Mouse (Mus musculus): Measurements from ENCODE around the gene Crk.

The Crk gene

DNA sequence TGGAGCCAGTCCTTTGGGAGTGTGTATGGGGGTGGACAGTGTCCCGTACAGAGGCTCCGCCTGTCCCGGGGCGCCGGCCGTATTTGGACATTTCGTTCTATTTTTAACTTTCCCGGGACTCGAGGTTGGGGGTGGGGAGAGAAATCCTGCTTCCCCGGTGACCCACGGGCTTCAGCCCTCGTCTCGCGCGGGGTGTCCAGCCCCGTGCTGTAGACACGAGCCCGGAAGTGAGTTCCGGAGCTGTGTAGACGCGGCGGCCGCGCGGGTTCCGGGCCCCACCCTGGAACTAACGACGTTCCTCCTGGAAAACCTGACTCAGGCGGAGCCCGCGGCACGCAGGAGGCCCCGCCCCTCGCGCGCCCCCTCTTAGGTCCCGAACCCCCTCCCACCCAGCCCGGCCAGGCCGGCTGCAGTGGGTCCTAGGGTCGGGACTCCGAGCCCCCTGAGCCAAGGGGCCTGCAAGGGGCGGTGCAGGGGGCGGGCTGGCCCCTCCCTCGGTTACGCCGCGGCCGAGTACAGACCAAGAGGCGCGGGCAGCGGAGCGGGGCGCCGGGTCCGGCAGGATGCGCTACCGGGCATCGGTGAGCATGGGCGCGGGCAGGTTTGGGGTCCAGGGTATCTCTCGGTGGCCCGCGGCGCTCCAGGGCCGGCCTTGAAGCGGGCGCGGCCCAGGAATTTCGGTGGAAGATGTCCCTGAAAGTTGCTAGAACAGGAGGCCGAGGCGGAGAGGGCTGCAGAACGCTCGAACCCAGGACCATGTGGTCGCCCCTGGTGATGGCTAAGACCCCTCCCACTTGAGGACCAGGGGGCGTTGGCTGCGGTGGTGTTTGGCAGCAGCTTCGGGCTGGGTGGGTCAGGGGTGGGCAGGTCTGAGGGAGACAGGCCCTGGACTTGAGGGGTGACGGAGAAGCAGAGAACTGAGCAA is 23.2 kb upstream of the Crk start:
- peak; percentile 66 for DNase-seq

GRCm38 (mm10) chr11:75656621-75657590 is 22.2 kb upstream of the Crk start:
- no peak for DNase-seq

DNA sequence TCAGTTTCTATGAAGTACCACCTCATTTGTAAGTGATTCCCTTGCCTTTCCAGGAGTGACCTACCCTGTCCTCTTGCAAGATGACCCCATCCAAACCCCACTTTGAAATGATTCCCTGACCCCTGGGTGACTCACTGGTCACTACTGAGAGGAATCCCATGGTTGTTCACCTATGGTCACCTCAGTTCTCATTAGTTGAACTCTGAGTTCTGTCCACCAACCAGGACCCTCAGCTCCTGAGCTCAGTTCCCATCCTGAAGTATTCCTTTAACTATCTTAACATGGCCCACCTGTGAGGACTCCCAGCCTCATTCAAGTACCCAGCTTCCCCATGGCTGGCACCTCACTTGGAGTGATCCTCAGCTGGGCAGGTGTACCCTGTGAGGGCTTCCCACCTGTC is 21.2 kb upstream of the Crk start:
- DNase-seq: no peak

DNA sequence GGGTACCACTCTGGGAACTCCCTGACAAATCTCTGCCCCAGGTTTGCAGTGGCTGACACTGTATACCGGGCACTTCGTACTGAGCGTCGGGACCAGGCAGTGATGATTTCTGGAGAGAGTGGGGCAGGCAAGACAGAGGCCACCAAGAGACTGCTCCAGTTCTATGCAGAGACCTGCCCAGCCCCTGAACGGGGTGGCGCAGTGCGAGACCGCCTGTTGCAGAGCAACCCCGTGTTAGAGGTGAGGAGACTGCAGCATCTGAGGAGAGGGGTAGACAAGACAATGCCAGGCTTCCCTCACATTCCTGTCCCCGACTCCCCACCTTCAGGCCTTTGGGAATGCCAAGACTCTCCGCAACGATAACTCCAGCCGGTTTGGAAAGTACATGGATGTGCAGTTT is 20.7 kb upstream of the Crk start:
- no peak for DNase-seq

DNA sequence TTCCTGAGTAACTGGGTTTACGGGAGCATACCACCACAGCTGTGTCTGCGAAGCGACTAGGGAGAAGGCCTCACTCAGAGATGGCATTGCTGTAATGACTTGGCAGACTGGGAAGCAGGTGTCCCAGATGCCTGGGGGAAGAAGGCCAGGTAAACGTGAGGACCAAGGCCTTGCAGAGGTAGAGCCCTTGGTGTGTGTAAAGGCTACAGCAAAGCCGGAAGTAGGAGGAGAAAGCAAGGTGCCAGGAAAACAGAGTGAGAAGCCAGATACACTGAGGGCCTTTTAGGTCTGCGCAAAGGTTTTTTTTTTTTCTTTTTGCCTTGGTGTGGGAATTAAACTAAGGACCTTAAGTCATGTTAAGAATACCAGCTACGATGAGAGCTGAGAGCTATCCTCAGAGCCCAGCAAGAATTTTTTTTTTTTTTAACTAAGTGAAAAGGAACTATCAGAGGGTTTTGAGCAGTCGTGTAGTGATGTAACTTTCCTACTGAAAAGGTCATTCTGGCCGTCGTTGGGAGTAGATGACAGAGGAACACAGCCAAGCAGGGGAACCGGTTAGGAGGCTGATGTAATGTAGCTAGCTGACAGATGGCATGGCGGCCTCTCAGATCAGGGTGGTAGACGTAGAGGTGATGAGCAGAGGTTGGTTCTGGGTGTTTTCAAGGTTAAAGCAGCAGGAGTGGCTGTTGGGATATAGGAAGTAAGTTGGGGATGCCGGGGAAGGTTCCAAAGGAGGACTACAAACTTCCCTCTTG is 19.9 kb upstream of the Crk start:
- no peak for DNase-seq

GRCm38 (mm10) chr11:75660081-75660590 is 18.9 kb upstream of the Crk start:
- DNase-seq: no peak

- DNase-seq: no peak
These were observed 17.9 kb upstream of the Crk start for GRCm38 (mm10) chr11:75660941-75661800.

DNA sequence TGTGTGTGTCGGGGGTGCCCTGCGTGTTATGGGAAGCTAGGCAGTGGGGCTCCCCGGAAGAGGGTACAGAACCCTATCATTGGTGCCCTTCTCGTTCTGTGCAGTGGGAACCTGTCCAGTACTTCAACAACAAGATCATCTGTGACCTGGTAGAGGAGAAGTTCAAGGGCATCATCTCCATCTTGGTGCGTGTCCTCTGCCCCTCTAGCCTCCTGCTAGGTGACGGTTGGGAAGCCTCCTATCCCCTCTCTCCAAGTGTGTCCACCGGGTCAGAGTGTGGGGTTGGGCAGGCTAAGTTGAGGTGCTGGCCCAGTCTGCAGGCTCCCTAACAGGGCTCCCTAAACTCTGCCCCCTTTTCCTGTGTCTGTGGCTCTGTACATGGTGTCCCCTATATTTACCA is 16.9 kb upstream of the Crk start:
- no peak for DNase-seq

- no peak for DNase-seq
These were observed 12.8 kb upstream of the Crk start for GRCm38 (mm10) chr11:75666296-75666695.

DNA sequence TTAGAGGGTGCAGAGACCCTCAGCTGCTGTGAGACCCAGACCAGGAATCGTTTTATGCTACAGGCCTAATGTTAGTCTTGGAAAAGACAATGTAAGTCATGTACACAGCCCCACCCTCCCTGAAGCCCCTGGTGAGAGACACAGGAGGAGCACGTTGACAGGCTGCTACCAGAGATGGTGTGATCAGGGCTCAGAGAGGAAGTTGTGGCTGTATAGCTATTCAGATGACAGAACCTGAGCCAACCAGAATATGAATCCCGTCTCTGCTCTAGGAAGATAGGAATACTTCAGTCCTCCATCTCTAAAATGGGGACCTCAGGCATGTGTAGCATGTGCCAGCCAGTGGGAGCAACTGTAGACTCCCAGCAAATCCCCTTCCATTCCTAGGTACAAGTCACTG is 10.4 kb upstream of the Crk start:
- DNase-seq: no peak

DNA sequence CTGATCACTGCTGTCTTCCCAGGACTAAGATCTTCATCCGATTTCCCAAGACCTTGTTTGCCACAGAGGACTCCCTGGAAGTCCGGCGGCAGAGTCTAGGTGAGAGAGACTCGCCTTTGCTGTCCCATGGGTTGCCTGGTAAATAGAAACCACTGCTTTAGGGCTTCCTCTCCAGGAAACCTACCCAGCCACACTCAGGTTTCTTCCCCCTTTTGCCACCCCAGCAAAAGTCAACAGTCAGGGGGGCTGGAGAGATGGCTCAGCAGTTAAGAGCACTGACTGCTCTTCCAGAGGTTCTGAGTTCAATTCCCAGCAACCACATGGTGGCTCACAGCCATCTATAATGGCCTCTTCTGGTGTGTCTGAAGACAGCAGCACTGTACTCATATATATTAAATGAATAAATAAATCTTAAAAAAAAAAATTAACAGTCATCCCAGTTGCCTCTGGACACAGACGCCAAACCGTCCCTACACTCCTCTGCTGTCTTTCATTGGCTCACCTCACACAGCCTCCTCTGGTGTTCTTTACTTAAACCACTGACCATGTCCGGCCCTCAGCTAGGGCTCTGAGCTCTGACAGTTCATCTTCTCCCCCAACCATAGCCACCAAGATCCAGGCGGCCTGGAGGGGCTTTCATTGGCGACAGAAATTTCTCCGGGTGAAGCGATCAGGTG is 9.7 kb upstream of the Crk start:
- DNase-seq: no peak

GRCm38 (mm10) chr11:75669853-75670200 is 9.2 kb upstream of the Crk start:
- no peak for DNase-seq

DNA sequence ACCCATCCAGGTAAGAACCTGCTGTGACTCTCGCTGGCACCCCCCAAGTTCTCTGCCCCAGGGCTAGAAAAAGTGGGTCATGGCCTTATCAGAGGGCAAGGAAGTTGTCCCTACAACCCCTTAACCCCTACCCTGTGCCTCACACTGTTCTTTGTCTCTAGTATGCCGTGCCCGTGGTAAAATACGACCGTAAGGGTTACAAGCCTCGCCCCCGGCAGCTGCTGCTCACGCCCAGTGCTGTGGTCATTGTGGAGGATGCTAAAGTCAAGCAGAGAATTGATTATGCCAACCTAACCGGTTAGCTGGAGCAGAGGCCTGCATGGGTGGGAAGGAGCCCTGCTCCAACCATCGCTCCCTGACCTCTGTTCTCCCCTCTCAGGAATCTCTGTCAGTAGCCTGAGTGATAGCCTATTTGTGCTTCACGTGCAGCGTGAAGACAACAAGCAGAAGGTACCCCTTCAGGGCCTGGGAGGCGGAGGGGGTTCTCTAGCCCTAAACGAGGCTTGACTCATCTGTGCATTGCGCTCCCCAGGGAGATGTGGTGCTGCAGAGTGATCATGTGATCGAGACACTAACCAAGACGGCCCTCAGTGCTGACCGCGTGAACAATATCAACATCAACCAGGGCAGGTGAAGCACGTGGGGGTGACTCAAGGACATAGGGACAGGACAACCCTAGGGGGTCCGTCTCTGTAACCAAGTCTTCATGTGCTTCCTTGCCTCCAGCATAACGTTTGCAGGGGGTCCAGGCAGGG is 7.5 kb upstream of the Crk start:
- DNase-seq: no peak

GRCm38 (mm10) chr11:75673411-75673810 is 5.6 kb upstream of the Crk start:
- no peak for DNase-seq

DNA sequence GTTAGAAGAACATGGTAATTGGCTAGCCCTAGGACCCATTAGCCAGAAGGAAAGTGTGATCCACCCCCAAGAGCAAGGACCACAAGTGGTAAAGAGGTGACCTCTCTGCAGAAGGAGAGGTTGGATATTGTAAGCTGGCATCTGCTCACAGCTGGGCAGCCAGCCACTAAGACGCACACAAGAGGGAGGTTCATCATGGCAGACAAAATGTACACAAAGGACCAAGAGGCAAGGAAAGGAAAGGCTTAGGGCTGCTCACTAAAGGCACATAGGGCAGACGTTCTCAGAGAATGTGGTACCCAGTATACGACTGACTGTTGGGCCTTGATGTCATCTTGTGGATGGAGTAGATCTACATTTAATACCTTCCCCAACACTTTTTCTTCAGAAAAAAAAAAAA is 4.2 kb upstream of the Crk start:
- DNase-seq: no peak

GRCm38 (mm10) chr11:75677881-75678746 is 945 bp upstream of the Crk start:
- no peak for DNase-seq

GRCm38 (mm10) chr11:75679439-75680171 is 546 bp downstream of the Crk start:
- peak; percentile 63 for DNase-seq

GRCm38 (mm10) chr11:75684462-75684861 is 5.4 kb downstream of the Crk start:
- no peak for DNase-seq

DNA sequence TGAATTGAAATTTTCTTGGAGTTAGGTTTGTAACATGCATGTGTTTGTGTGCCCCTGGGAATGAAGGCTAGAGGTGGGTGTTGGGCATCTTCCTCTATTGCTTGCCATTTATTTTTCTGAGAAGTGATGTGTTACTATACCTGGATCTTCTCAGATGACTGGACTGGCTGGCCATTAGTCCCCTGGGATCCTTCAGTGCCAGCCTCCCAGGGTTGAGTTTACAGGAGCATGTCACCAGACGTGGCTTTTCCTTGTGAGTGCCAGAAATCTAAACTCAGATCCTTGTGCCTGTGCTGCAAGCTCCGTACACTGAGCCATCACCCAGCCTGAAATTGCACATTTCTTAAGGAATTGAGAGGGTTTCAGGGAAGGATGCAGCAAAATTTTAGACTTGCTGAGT is 5.9 kb downstream of the Crk start:
- no peak for DNase-seq
